Mouse (Mus musculus) embryo, embryonic 10.5 days (tissue): ENCODE results near the gene Tspan4.

ENCODE experiments used
- DNase-seq: peaks from one replicate; pipeline ENCODE4 v3.0.0-alpha.2; 2015; ENCODE audit warnings: low spot score

Tspan4 gene

GRCm38 (mm10) chr7:141461521-141462332 is 13.3 kb upstream of the Tspan4 start:
- DNase-seq = no peak

DNA sequence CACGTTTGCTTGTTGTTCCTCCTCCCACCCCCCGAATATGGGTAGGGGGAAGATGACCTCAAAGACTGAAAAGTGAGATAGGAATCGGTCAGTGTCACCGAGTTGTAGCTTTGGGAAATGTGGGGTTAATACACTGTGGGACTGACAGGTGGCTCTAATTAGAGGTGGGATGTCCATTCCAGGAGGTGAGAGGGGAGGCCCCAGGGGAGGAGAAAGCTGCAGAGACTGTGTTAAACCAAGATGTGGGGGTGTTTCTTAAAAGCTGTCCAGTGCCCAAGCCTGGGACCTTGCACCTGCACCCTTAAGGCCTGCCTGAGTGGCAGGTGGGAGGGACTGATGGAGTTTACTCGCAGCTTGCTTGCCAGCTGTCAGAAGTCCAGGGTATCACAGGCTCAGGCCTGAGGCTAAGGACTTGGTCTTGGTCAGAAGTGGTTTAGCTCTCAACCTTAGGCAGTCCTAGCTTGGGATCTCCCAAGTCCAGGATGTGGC is 12.7 kb upstream of the Tspan4 start:
- DNase-seq = no peak

GRCm38 (mm10) chr7:141463824-141464602 is 11.0 kb upstream of the Tspan4 start:
- no peak for DNase-seq

- no peak for DNase-seq
These were observed 10.3 kb upstream of the Tspan4 start for GRCm38 (mm10) chr7:141464603-141465201.

GRCm38 (mm10) chr7:141465388-141466044 is 9.5 kb upstream of the Tspan4 start:
- DNase-seq = no peak

GRCm38 (mm10) chr7:141466045-141466394 is 9.0 kb upstream of the Tspan4 start:
- DNase-seq = no peak

DNA sequence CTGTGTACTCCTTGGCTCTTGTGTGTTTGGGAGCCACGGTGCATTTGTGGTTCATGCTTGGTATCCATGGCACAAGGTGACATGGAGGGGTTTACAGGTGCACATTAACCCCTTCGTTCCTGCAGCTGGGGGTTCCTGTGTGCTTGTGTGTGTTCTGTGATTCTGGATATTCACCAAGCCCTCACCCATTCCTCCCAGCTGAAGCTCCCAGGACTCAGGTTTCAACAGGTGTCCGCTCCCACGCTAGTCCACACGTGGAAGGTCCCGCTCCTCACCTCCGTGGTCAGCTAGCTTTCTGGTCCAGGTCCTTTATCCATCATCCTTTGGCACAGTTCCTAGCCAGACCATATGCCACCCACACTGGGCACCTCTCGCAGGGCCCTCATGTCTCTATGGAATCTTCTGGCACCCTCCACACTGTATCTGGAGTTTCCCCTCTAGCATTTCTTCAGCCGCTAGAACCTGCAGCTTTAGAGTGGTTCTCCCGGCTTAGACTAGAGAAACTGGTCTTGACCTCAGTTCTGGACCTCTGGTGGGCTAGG is 8.4 kb upstream of the Tspan4 start:
- DNase-seq = no peak

GRCm38 (mm10) chr7:141467230-141468030 is 7.6 kb upstream of the Tspan4 start, which contains the start of gene Cd151:
TSS of gene Cd151 (plus strand) at chr7:141467392.
- peak; percentile 89 for DNase-seq

- no peak for DNase-seq
These were observed 6.9 kb upstream of the Tspan4 start for GRCm38 (mm10) chr7:141468164-141468521.

DNA sequence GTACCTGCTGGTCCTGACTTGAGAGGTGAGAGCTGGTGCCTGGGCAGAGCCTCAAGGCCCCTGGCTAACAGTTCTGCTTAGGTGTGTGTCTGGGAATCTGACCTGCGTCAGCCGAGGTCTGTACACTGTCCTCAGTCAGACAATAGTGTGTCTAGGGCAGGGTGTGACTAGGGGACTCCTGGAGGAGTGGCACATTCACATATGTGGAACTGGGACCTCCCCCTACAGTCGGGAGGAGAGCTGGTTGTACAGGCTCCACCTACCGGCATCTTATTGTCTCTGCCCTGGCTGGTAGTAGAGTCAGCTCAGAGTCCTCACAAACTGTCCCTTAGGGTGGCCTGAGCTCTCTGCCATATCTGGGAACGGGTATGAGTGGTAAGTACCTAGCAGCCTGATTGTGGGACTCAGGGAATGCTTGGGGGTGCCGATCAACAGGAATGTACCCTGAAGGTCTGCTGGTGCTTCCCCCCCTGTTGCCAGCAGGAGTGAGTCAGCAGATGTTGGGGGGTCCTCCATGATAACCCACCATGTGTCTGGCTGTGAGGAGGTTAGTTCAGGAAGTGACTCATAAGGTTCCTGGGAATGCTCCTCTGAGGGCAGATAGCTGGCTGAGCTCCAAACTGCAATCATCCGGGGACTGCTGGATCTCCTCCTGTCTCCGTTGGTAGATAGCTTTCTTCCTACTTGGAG is 6.4 kb upstream of the Tspan4 start:
- peak; percentile 88 for DNase-seq

DNA sequence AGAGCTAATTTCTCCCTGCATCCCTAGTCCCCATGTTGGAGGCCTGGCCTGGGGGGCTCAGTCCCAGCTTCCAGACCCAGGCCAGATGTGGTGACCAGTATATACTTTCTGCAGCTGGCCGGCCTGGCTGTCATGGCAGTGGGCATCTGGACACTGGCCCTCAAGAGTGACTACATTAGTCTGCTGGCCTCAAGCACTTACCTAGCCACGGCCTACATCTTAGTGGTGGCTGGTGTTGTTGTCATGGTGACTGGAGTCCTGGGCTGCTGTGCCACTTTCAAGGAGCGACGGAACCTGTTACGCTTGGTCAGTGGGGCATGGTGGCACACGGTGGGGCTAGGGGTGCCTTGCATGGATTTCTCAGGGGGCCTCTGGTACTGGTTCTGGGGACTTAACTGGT is 5.7 kb upstream of the Tspan4 start:
- DNase-seq = no peak

DNA sequence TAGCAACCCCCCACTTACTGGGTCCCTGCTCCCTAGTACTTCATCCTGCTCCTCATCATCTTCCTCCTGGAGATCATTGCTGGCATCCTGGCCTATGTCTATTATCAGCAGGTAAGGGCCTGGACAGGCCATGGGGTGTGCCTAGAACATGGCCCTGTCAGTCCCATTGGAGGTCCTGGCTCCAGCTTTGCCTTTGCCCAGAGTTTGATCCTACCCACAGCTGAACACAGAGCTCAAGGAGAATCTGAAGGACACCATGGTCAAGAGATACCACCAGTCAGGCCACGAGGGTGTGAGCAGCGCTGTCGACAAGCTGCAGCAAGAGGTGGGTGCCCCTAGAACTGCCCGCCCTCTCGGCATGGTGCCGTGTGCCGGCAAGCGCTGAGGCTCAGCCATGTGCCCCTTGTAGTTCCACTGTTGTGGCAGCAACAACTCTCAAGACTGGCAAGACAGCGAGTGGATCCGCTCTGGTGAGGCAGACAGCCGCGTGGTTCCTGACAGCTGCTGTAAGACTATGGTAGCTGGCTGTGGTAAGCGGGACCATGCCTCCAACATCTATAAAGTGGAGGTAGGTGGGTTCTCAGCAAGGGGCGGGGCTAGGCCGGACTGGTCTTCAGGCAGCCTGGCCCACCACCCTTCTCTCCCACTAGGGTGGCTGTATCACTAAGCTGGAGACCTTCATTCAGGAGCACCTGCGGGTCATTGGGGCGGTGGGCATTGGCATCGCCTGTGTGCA is 5.0 kb upstream of the Tspan4 start:
- no peak for DNase-seq

DNA sequence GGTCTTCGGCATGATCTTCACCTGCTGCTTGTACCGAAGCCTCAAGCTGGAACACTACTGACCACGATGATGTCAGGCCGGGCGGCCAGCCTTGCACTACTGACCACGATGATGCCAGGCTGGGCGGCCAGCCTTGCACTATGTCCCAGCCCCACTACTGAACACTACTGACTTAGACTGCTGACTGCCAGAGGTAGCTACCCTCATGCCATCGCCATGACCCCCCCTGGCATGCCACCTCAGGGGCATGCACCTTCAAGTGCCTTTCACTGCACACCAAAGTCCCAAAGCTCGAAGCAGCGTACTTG is 4.4 kb upstream of the Tspan4 start:
- DNase-seq = no peak

DNA sequence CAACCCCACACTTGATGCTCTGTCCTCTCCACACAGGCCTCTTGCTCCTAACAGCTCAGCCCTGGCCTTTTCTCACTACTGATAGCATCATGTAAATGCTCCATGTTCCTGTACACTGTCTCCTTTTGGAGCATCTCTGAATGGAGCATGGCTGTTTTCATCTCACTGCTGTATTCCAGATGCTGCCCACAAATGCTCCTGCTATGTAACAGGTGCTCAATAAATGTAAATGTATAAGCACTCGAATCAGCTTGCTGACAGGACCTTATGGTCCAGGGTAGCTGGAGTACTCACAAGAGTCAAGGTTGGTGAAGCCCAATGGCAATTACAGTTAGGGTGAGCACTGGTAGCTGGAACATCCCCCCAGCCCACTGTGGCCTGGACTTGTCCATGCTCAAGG is 3.8 kb upstream of the Tspan4 start:
- DNase-seq = no peak

GRCm38 (mm10) chr7:141472226-141472625 is 2.8 kb upstream of the Tspan4 start:
- DNase-seq = no peak

DNA sequence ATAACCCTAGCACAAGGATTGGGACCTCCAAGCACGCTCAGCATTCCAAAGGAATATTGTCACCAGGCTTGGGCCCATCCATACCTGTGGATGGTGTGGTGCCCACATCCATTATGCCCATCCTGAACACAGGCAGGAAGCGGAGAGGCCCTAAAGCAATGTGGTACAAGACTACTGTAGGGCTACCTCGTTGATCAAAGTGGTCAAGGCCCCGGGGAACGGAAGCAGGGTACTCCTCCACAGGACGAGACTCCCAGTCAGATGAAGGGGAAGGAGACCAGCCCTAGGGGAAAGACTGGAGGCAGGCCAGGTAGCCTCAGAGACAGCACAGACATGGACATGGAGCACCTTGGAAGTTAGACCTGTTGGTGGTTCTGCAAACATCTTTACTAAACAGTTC is 2.3 kb upstream of the Tspan4 start:
- DNase-seq = no peak

GRCm38 (mm10) chr7:141474160-141474559 is 880 bp upstream of the Tspan4 start:
- DNase-seq = no peak

- no peak for DNase-seq
These were observed 742 bp downstream of the Tspan4 start for GRCm38 (mm10) chr7:141475805-141476158.

DNA sequence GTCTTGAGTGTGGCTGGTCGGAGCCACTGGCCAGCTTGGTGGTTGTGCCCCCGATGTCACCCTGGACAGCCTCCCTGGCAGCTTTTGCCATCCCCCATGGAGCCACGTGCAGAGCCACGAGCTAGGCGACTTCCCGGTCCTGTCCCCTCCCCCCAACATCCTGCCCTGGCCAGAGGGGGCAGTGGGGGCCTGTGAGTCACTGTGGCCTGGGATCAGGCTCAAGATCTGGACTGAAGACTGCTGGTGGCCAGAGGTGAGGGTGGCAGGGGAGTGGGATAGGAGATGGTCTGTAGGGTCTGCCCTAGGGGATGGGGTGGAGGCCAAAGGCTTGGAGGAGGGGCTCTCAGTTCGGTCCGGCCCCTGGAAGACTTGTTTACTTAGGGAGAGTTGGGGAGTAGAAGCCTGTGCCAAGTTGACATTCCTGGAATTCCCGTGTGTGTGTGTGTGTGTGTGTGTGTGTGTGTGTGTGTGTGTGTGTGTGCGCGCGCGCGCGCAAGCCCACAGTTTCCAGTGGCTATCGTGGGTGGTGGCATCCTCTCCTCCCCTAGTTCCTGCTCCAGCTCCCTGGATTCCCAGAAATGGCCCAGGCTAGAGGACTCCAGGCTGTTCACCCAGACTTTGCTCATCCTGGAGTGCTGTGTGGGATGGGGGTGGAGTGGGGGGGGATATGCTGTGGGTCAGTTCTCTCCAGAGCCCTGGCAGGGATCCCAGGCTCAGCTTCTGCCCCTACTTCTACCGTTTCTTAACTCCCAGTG is 1.4 kb downstream of the Tspan4 start:
- DNase-seq = peak; percentile 69
